Mouse (Mus musculus): ENCODE results near the gene Rbks.

GRCm38 (mm10) chr5:31686040-31686439, 11.4 kb downstream of the Rbks start:
- TF ChIP-seq CTCF (IDR thresholded peaks at IDR 0.05; ENCODE audit: insufficient read depth, low read length) (no peak), POLR2A (IDR thresholded peaks at IDR 0.05; ENCODE audit: borderline replicate concordance, extremely low read depth, low read depth, low read length) (no peak)
